Mouse (Mus musculus) monocyte, adult 5-6 weeks (primary cell): Measurements from ENCODE around the gene Slc25a51. TPM values are rescaled to one million over a fixed set of nuclear protein-coding genes. Genes with fewer than 3 reads are reported as not detected.

ENCODE experiments used
- total RNA-seq: library from RNA; stranded (forward); fragments of 200-1000, 200-491, 200-594 nt; gene quantifications from 3 replicates; pipeline ENCODE4 v1.2.3, GENCODE M21; 2017

Gene Slc25a51
- total RNA-seq, 1 experiment from 2014 or later = 43.4 TPM

Other genes starting within 250 kb of the Slc25a51 start
- not detected in 3 replicates for gene Frmpd1, start 223.9 kb downstream of the Slc25a51 start, total RNA-seq
- gene Trmt10b, start 111.6 kb downstream of the Slc25a51 start, total RNA-seq = 17.1 to 19.6 TPM (median 18.9 TPM) in 3 replicates
- 12.7 to 17.0 TPM (median 12.9 TPM) in 3 replicates for gene Dcaf10, start 66.7 kb downstream of the Slc25a51 start, total RNA-seq
- 117 to 178 TPM (median 123 TPM) in 3 replicates for gene Exosc3, start 66.0 kb downstream of the Slc25a51 start, total RNA-seq
- gene Shb, start 123.7 kb upstream of the Slc25a51 start, total RNA-seq = 1.0 to 3.3 TPM (median 1.1 TPM) in 3 replicates